Mouse (Mus musculus) liver, embryonic 11.5 days (tissue): Measurements from ENCODE around the gene Rab29. TPM values are rescaled to one million over a fixed set of nuclear protein-coding genes. Genes with fewer than 3 reads are reported as not detected.

ENCODE experiments used
- ATAC-seq: fragments of 200-750 bp; cut with Nextera tagmentation; replicated peaks from 2 replicates; pipeline ENCODE4 v1.8.0; 2017; ENCODE audit warnings: moderate number of reproducible peaks, mild to moderate bottlenecking, moderate TSS enrichment, moderate library complexity; ENCODE audit not compliant: low FRiP score
- DNase-seq: peaks from one replicate; pipeline ENCODE4 v3.0.0-alpha.2; 2017; ENCODE audit warnings: low spot score
- H3K27ac ChIP-seq: fragments of 300-500 bp; sonication (generic); 2 replicates; pipeline ENCODE4 v1.5.1; 2014; ENCODE audit warnings: mild to moderate bottlenecking, low read depth, low read length, control low read depth
- H3K27me3 ChIP-seq: fragments of 300-500 bp; sonication (generic); replicated peaks from 2 replicates; pipeline ENCODE4 v1.6.1; 2014; ENCODE audit warnings: low read length, mixed read lengths; ENCODE audit not compliant: control insufficient read depth, insufficient read depth
- H3K36me3 ChIP-seq: fragments of 300-500 bp; sonication (generic); 2 replicates; pipeline ENCODE4 v1.6.1; 2014; ENCODE audit warnings: mild to moderate bottlenecking, low read length, moderate library complexity, mixed read lengths; ENCODE audit not compliant: control insufficient read depth, insufficient read depth
- H3K4me1 ChIP-seq: fragments of 300-500 bp; sonication (generic); replicated peaks from 2 replicates; pipeline ENCODE4 v1.6.1; 2014; ENCODE audit warnings: low read length, mixed read lengths; ENCODE audit not compliant: control insufficient read depth, insufficient read depth
- H3K4me2 ChIP-seq: fragments of 300-500 bp; sonication (generic); 2 replicates; pipeline ENCODE4 v1.6.1; 2014; ENCODE audit warnings: mild to moderate bottlenecking, control low read depth, moderate library complexity
- H3K4me3 ChIP-seq: fragments of 300-500 bp; sonication (generic); 2 replicates; pipeline ENCODE4 v1.5.1; 2014; ENCODE audit warnings: low read depth, low read length, control low read depth
- H3K9ac ChIP-seq: fragments of 300-500 bp; sonication (generic); 2 replicates; pipeline ENCODE4 v1.6.1; 2014; ENCODE audit warnings: low read depth, low read length, control low read depth
- H3K9me3 ChIP-seq: fragments of 300-500 bp; sonication (generic); 2 replicates; pipeline ENCODE4 v1.6.1; 2016; ENCODE audit warnings: low read length, inconsistent platforms, mixed read lengths; ENCODE audit not compliant: control insufficient read depth
- WGBS: fragments of 180-500 bp; shearing (Covaris S2); extraction: QIAGEN DNeasy Blood & Tissue Kit; methylation state at CpG from one replicate; pipeline ENCODE4 v1.1.7; 2014; 5-methylcytosine and 5-hydroxymethylcytosine counted together
- polyA plus RNA-seq: library from polyadenylated mRNA; unstranded; fragments of >200 nt; fragmentation: Nextera tagmentation; extraction: Ambion mirVana; gene quantifications from 2 replicates; pipeline ENCODE4 v1.2.1, GENCODE M21; 2014

Gene Rab29
- polyA plus RNA-seq, 1 experiment from 2014 or later = 20.6 TPM

DNA sequence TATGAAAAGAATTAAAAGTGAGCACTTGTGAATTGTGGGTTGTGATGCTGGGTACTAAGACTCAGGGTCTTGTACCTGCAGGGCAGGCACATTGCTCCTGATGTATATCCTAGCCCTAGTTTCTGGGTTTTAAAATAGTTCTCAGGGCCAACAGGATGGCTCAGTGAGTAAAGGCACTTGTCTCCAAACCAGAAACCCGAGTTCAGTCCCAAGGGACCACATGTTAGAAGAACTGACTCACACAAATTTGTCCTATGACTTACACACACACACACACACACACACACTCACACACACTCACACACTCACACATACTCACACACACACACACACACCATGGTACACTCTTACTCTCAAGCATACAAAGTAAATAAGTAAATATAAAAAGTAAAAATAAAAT is 5.8 kb downstream of the Rab29 start:
- WGBS = 58% methylated on average over 1 of the region's 1 CpGs
- H3K27ac ChIP-seq = no peak overlapping the region

DNA sequence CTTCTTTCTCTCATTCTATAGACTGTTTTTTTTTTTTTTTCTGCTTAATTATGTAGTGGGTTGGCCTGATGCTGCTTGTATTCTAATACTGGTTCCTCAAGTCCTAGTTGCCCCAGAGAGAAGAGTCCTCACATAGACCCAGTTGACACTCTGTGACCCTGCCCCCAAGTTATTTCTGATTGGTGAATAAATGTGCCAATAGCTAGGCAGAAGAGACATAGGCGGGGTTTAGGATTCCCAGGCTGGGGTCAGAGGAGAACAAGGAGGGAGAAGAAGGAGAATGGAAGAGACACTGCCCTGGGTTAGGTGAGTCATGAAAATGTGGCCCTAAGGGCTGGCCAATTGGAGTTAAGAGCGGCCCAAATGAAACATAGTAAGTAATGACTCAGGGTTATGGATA is 12.8 kb downstream of the Rab29 start:
- no peak overlapping the region for H3K27ac ChIP-seq
- no peak overlapping the region for H3K4me3 ChIP-seq
- H3K4me2 ChIP-seq = no peak overlapping the region
- no peak for DNase-seq
- H3K4me1 ChIP-seq = no peaks in the 10 kb centered on the region
- WGBS = 75% methylated on average over 2 of the region's 2 CpGs
- no peaks in the 10 kb centered on the region for H3K36me3 ChIP-seq
- H3K9ac ChIP-seq = no peak overlapping the region
- no peaks in the 10 kb centered on the region for H3K27me3 ChIP-seq
- H3K9me3 ChIP-seq = no peaks in the 10 kb centered on the region
- ATAC-seq = no peak

More for the DNA sequence above, 5.8 kb downstream of the Rab29 start:
- no peak overlapping the region for H3K4me3 ChIP-seq
- no peak overlapping the region for H3K4me2 ChIP-seq
- no peak for ATAC-seq
- no peaks in the 10 kb centered on the region for H3K36me3 ChIP-seq
- no peaks in the 10 kb centered on the region for H3K9me3 ChIP-seq
- DNase-seq = no peak
- no peak overlapping the region for H3K9ac ChIP-seq
- H3K4me1 ChIP-seq = 0 out of 2 replicates have a peak, but pooled peaks cover 2% of the 10 kb centered on the region
- no peaks in the 10 kb centered on the region for H3K27me3 ChIP-seq

DNA sequence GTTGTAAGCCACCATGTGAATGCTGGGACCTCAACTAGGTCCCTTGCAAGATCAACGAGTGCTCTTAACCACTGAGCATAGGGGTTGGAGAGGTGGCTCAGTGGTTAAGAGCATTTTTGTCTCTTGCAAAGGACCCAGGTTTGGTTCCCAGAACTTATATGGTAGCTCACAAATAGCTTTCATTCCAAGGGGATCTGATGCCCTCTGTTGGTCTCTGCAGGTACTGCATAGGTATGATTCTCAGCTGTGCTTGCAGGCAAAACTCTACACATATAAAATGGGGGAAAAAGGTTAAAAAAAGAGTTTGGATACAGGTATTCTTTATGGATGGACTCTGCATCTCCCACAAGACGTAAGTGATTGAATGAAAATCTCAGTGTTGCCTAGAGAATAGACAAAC is 15.8 kb downstream of the Rab29 start:
- ATAC-seq (no peak), DNase-seq (no peak)
- no peaks in the 10 kb centered on the region for H3K9me3 ChIP-seq
- H3K27me3 ChIP-seq = no peaks in the 10 kb centered on the region
- no peak overlapping the region for H3K27ac ChIP-seq
- no peak overlapping the region for H3K9ac ChIP-seq
- no peaks in the 10 kb centered on the region for H3K36me3 ChIP-seq
- H3K4me3 ChIP-seq = no peak overlapping the region
- no peaks in the 10 kb centered on the region for H3K4me1 ChIP-seq
- WGBS = 42% methylated on average over 2 of the region's 2 CpGs
- no peak overlapping the region for H3K4me2 ChIP-seq

- Histone ChIP-seq H3K4me1 (no peaks in the 10 kb centered on the region), H3K27ac (no peak overlapping the region), H3K27me3 (no peaks in the 10 kb centered on the region), H3K4me2 (no peak overlapping the region), H3K36me3 (no peaks in the 10 kb centered on the region), H3K9ac (no peak overlapping the region), H3K4me3 (no peak overlapping the region), H3K9me3 (no peaks in the 10 kb centered on the region)
- DNase-seq (no peak), ATAC-seq (no peak)
- WGBS = 69% methylated on average over 2 of the region's 2 CpGs
Measured at GRCm38 (mm10) chr1:131886173-131886572, 19.1 kb downstream of the Rab29 start.

DNA sequence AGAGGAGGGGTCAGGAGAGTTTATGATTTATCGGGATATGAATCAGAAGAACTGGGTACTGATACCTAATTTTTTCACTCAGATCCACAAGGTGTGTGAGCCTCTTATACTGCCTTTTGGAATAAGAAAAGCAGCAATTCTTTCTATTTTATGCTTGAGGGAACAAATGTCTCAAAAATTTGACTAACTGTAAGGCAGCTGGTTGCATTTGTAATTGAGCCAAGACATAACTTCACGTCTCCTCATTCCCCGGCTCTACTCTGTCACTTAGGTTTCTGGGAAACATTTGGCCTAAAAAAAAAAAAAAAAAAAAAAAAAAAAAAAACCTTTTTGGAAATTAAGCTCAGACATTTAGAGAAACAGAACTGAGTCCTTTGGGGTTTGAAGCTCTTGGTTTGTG is 19.6 kb downstream of the Rab29 start:
- DNase-seq (no peak), ATAC-seq (no peak)
- Histone ChIP-seq H3K4me2 (no peak overlapping the region), H3K27me3 (no peaks in the 10 kb centered on the region), H3K36me3 (no peaks in the 10 kb centered on the region), H3K9ac (no peak overlapping the region), H3K4me3 (no peak overlapping the region), H3K27ac (no peak overlapping the region), H3K9me3 (no peaks in the 10 kb centered on the region), H3K4me1 (no peaks in the 10 kb centered on the region)
- WGBS = 87% methylated on average over 3 of the region's 3 CpGs

- 71% methylated on average over 6 of the region's 6 CpGs for WGBS
- no peak for DNase-seq
- no peak overlapping the region for H3K4me2 ChIP-seq
- no peaks in the 10 kb centered on the region for H3K27me3 ChIP-seq
- ATAC-seq = no peak
- no peak overlapping the region for H3K9ac ChIP-seq
- no peaks in the 10 kb centered on the region for H3K4me1 ChIP-seq
- no peaks in the 10 kb centered on the region for H3K36me3 ChIP-seq
- H3K4me3 ChIP-seq = no peak overlapping the region
- no peaks in the 10 kb centered on the region for H3K9me3 ChIP-seq
- H3K27ac ChIP-seq = no peak overlapping the region
Measured at GRCm38 (mm10) chr1:131890043-131890658, 23.1 kb downstream of the Rab29 start.

- Histone ChIP-seq H3K27me3 (no peaks in the 10 kb centered on the region), H3K9ac (no peak overlapping the region), H3K4me1 (no peaks in the 10 kb centered on the region), H3K4me3 (no peak overlapping the region), H3K4me2 (no peak overlapping the region), H3K36me3 (no peaks in the 10 kb centered on the region), H3K27ac (no peak overlapping the region), H3K9me3 (no peaks in the 10 kb centered on the region)
- DNase-seq (no peak), ATAC-seq (no peak)
- WGBS = 77% methylated on average over 4 of the region's 4 CpGs
Measured at GRCm38 (mm10) chr1:131891436-131891835, 24.4 kb downstream of the Rab29 start.

- Histone ChIP-seq H3K4me1 (no peaks in the 10 kb centered on the region), H3K9me3 (no peaks in the 10 kb centered on the region), H3K36me3 (no peaks in the 10 kb centered on the region), H3K27ac (no peak overlapping the region), H3K9ac (no peak overlapping the region), H3K4me3 (no peak overlapping the region), H3K4me2 (no peak overlapping the region), H3K27me3 (0 out of 2 replicates have a peak, but pooled peaks cover 3% of the 10 kb centered on the region)
- ATAC-seq (no peak), DNase-seq (no peak)
- 84% methylated on average over 4 of the region's 4 CpGs for WGBS
Measured at GRCm38 (mm10) chr1:131902679-131903078, 35.7 kb downstream of the Rab29 start.

GRCm38 (mm10) chr1:131903251-131903650 is 36.2 kb downstream of the Rab29 start:
- no peak for DNase-seq
- no peaks in the 10 kb centered on the region for H3K36me3 ChIP-seq
- no peak overlapping the region for H3K9ac ChIP-seq
- H3K4me1 ChIP-seq = no peaks in the 10 kb centered on the region
- H3K27ac ChIP-seq = no peak overlapping the region
- no peak for ATAC-seq
- WGBS = 80% methylated on average over 7 of the region's 7 CpGs
- 0 out of 2 replicates have a peak, but pooled peaks cover 3% of the 10 kb centered on the region for H3K27me3 ChIP-seq
- no peaks in the 10 kb centered on the region for H3K9me3 ChIP-seq
- no peak overlapping the region for H3K4me2 ChIP-seq
- H3K4me3 ChIP-seq = no peak overlapping the region
